Mouse (Mus musculus): ENCODE measurements around the gene Dnajc30. TPM values are rescaled to one million over a fixed set of nuclear protein-coding genes. Genes with fewer than 3 reads are reported as not detected.

Gene Dnajc30
- 8.6 TPM for polyA plus RNA-seq (2014; fragmentation: Illumina TruSeq; extraction: RNeasy Lipid Tissue Mini Kit (QIAGEN cat#74804); ENCODE audit: low read depth, low replicate concordance)

GRCm38 (mm10) chr5:135063629-135064381 lies at the start of gene Dnajc30:
Dnajc30 (plus strand) TSS chr5:135064202.

GRCm38 (mm10) chr5:135023344-135024173 lies 40.4 kb upstream of the Dnajc30 start, which contains the start of gene Stx1a:
Stx1a (plus strand) TSS chr5:135023482.

DNA sequence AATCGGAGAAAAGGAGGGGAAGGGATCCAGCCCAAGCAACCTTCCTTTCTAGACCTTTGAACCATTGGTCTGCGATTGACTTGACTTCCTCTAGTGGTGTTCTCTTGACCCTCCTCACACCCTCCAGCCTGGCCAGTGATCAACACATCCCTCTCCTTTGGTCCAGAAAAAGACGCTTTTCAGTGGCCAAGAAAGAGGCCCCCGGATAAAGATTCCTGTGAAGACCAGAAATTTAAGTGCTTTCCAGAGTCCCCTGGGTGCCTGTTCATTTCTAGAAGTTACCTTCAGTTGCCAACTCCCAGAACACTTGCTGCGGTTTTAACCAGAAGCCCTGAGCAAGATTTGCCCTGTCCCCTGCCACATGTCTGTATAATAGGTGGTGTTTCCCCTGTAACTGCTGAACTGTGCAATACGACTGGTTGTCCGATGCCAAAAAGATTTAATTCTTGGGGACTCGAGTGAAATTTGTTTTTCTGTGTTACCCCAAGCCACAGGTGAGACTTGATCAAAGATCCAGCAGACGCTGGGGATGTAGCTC lies 976 bp downstream of the Dnajc30 start, which contains the start of gene Bud23:
TSS of gene Bud23 (minus strand) at position 51 of the 538 bp plus-strand sequence.

DNA sequence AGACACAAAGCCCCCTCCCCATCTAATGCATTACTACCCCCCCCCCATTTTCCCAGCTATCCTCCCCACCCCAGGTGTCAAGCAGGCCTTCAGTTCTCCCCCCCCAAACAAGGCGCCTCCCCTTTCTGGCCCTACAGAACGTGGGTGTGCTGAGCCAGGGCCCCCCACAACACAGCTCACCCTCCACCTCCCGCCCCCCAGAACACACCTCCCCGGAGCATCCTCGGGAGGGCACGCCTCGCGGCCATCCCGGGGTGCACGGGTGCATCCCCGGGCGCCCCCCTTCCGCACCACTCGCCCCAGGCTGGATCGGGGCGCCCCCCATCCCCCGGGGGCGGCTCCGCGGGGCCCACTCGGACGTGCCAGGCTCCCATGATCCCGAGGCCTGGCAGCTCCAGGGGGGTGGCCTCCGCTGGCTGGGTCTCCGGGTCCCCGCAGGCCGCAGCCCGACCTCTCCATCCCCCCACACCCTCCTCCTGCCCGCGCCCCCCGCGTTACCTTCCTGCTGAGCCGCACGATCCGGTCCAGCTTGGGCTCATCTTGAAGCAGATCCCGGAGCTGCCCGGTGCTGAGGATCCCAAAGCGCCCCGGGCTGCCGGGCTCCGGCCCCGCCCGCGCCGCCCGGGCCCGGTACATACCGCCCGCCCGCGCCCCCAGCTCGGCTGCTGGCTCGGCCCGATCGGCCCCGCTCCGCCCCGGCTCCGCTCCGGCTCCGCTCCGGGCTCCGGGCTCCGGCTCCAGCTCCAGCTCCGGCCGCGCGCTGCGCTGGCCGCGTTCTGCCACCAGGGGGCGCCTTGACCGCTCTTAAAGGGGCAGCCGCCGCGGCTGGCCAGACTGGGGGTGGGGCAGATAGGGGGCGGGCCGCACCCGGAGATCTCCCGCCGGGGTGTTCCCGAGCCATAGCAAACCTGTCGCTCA lies 13.8 kb downstream of the Dnajc30 start, which contains the start of gene Vps37d:
TSS of gene Vps37d (minus strand) at position 703 of the 918 bp plus-strand sequence.

DNA sequence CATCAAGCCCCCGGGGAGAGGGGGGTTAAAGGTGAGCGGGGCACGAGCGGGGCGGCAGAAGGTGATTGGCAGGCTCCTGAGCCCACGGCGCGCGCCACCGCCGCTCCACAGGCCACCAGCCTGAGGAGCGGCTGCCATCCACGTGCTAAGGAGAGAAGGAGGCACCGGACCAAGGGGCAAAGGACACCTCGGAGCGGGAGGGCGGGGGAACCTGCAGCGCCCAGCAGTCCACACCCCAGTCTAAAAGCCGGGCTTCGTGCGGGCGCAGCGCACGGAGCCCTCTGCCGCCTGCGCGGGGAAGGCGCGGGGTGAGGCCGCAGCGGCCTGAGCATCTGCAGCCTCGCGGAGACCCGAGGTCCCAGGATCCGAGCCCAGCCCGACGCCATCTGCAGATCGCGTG lies 25.7 kb downstream of the Dnajc30 start, which contains the start of gene Mlxipl:
TSS of gene Mlxipl (plus strand) at position 238 of the 400 bp plus-strand sequence.

Other genes starting within 250 kb of the Dnajc30 start
- not detected for gene Tmem270, start 157.5 kb upstream of the Dnajc30 start, polyA plus RNA-seq (2014; fragmentation: Illumina TruSeq; extraction: RNeasy Lipid Tissue Mini Kit (QIAGEN cat#74804); ENCODE audit: low read depth, low replicate concordance)
- not detected for gene Cldn13, start 148.7 kb upstream of the Dnajc30 start, polyA plus RNA-seq (2014; fragmentation: Illumina TruSeq; extraction: RNeasy Lipid Tissue Mini Kit (QIAGEN cat#74804); ENCODE audit: low read depth, low replicate concordance)
- gene Mettl27, start 131.8 kb upstream of the Dnajc30 start, polyA plus RNA-seq (2014; fragmentation: Illumina TruSeq; extraction: RNeasy Lipid Tissue Mini Kit (QIAGEN cat#74804); ENCODE audit: low read depth, low replicate concordance) = 10.4 TPM
- gene Cldn4, start 117.3 kb upstream of the Dnajc30 start, polyA plus RNA-seq (2014; fragmentation: Illumina TruSeq; extraction: RNeasy Lipid Tissue Mini Kit (QIAGEN cat#74804); ENCODE audit: low read depth, low replicate concordance) = 2.8 TPM
- 1.2 TPM for gene Cldn3, start 78.0 kb upstream of the Dnajc30 start, polyA plus RNA-seq (2014; fragmentation: Illumina TruSeq; extraction: RNeasy Lipid Tissue Mini Kit (QIAGEN cat#74804); ENCODE audit: low read depth, low replicate concordance)
- gene Abhd11, start 55.0 kb upstream of the Dnajc30 start, polyA plus RNA-seq (2014; fragmentation: Illumina TruSeq; extraction: RNeasy Lipid Tissue Mini Kit (QIAGEN cat#74804); ENCODE audit: low read depth, low replicate concordance) = 9.0 TPM
- not detected for gene Stx1a, start 40.7 kb upstream of the Dnajc30 start, polyA plus RNA-seq (2014; fragmentation: Illumina TruSeq; extraction: RNeasy Lipid Tissue Mini Kit (QIAGEN cat#74804); ENCODE audit: low read depth, low replicate concordance)
- 12.6 TPM for gene Bud23, start 757 bp downstream of the Dnajc30 start, polyA plus RNA-seq (2014; fragmentation: Illumina TruSeq; extraction: RNeasy Lipid Tissue Mini Kit (QIAGEN cat#74804); ENCODE audit: low read depth, low replicate concordance)
- gene Vps37d, start 14.1 kb downstream of the Dnajc30 start, polyA plus RNA-seq (2014; fragmentation: Illumina TruSeq; extraction: RNeasy Lipid Tissue Mini Kit (QIAGEN cat#74804); ENCODE audit: low read depth, low replicate concordance) = not detected
- gene Mlxipl, start 25.7 kb downstream of the Dnajc30 start, polyA plus RNA-seq (2014; fragmentation: Illumina TruSeq; extraction: RNeasy Lipid Tissue Mini Kit (QIAGEN cat#74804); ENCODE audit: low read depth, low replicate concordance) = 2.8 TPM
- gene Tbl2, start 85.5 kb downstream of the Dnajc30 start, polyA plus RNA-seq (2014; fragmentation: Illumina TruSeq; extraction: RNeasy Lipid Tissue Mini Kit (QIAGEN cat#74804); ENCODE audit: low read depth, low replicate concordance) = 6.5 TPM
- gene Bcl7b, start 104.1 kb downstream of the Dnajc30 start, polyA plus RNA-seq (2014; fragmentation: Illumina TruSeq; extraction: RNeasy Lipid Tissue Mini Kit (QIAGEN cat#74804); ENCODE audit: low read depth, low replicate concordance) = 9.1 TPM
- gene Baz1b, start 123.1 kb downstream of the Dnajc30 start, polyA plus RNA-seq (2014; fragmentation: Illumina TruSeq; extraction: RNeasy Lipid Tissue Mini Kit (QIAGEN cat#74804); ENCODE audit: low read depth, low replicate concordance) = 47.9 TPM
- 0.25 TPM for gene Fzd9, start 187.0 kb downstream of the Dnajc30 start, polyA plus RNA-seq (2014; fragmentation: Illumina TruSeq; extraction: RNeasy Lipid Tissue Mini Kit (QIAGEN cat#74804); ENCODE audit: low read depth, low replicate concordance)